Mouse (Mus musculus) spleen, adult 2 months (tissue): ENCODE data around the gene Ephx1. TPM values are rescaled to one million over a fixed set of nuclear protein-coding genes. Genes with fewer than 3 reads are reported as not detected.
"Not testable (repeated sequence)": the region's sequence is repeated elsewhere in the genome, so short reads cannot be mapped to it uniquely, and the experiment has no call there.

ENCODE experiments used
- DNase-seq, 2 experiments: peaks; one replicate each; pipeline versions ENCODE4 v3.0.0 to v3.0.0-alpha.2; 2012 to 2021; ENCODE audit warnings: low spot score in 2 of 2, low read depth in 1 of 2
- H3K27ac ChIP-seq: fragments of 200-500 bp; 2 replicates; pipeline ENCODE4 v1.5.1; 2012; ENCODE audit warnings: low read length, inconsistent platforms; ENCODE audit not compliant: insufficient read depth
- H3K27me3 ChIP-seq: fragments of 200-500 bp; 2 replicates; pipeline ENCODE4 v1.6.1; 2012; ENCODE audit warnings: mild to moderate bottlenecking, moderate library complexity, low read length, inconsistent platforms; ENCODE audit not compliant: control insufficient read depth, insufficient read depth
- H3K36me3 ChIP-seq: fragments of 200-500 bp; 2 replicates; pipeline ENCODE4 v1.6.1; 2012; ENCODE audit warnings: mild to moderate bottlenecking, low read length, inconsistent platforms; ENCODE audit not compliant: control insufficient read depth, insufficient read depth
- H3K4me1 ChIP-seq: fragments of 200-500 bp; 2 replicates; pipeline ENCODE4 v1.6.1; 2011; ENCODE audit warnings: inconsistent platforms; ENCODE audit not compliant: control insufficient read depth, insufficient read depth, insufficient read length
- H3K4me3 ChIP-seq: fragments of 200-500 bp; 2 replicates; pipeline ENCODE4 v1.5.1; 2011; ENCODE audit warnings: mild to moderate bottlenecking, inconsistent platforms; ENCODE audit not compliant: insufficient read depth, insufficient read length; ENCODE audit errors: extremely low read depth
- CTCF ChIP-seq: fragments of 200-500 bp; IDR thresholded peaks from 2 replicates; pipeline ENCODE4 v1.5.1; 2011; ENCODE audit warnings: mild to moderate bottlenecking, inconsistent platforms; ENCODE audit not compliant: insufficient read depth, insufficient read length, insufficient replicate concordance; ENCODE audit errors: extremely low read depth
- POLR2A ChIP-seq: fragments of 200-500 bp; IDR thresholded peaks from 2 replicates; pipeline ENCODE4 v1.6.1; 2011; ENCODE audit warnings: low read depth, low read length, inconsistent platforms
- WGBS: fragments of 180-500 bp; shearing (Covaris S2); methylation state at CpG from one replicate; pipeline ENCODE4 v1.1.7; 2018; 5-methylcytosine and 5-hydroxymethylcytosine counted together
- polyA plus RNA-seq: library from polyadenylated mRNA; depleted of rRNA; stranded (reverse); fragments of >200 nt; gene quantifications from 2 replicates; pipeline ENCODE4 v1.2.3, GENCODE M21; 2012

Ephx1 gene
- polyA plus RNA-seq, 1 experiment: 50.5 TPM

- H3K27me3 ChIP-seq: no peaks in the 10 kb centered on the region
- no peak for DNase-seq
- peaks cover 7% of the 10 kb centered on the region for H3K36me3 ChIP-seq
- H3K27ac ChIP-seq: no peak overlapping the region
- TF ChIP-seq POLR2A: no peak
- no peak overlapping the region for H3K4me3 ChIP-seq
- no peaks in the 10 kb centered on the region for H3K4me1 ChIP-seq
- 79% methylated on average over 10 of the region's 10 CpGs for WGBS
Measured at GRCm38 (mm10) chr1:181000501-181001092, 20.1 kb downstream of the Ephx1 start.

GRCm38 (mm10) chr1:180992142-180992541 is 28.6 kb downstream of the Ephx1 start:
- H3K27me3 ChIP-seq: no peaks in the 10 kb centered on the region

GRCm38 (mm10) chr1:180990671-180991070 is 30.0 kb downstream of the Ephx1 start:
- WGBS: 67% methylated on average over 3 of the region's 3 CpGs
- DNase-seq: no peak
- no peaks in the 10 kb centered on the region for H3K27me3 ChIP-seq
- H3K27ac ChIP-seq: no peak overlapping the region
- no peak for TF ChIP-seq POLR2A
- no peak for TF ChIP-seq CTCF
- no peaks in the 10 kb centered on the region for H3K4me1 ChIP-seq
- no peak overlapping the region for H3K4me3 ChIP-seq
- H3K36me3 ChIP-seq: peaks cover 18% of the 10 kb centered on the region

More at GRCm38 (mm10) chr1:180992142-180992541, 28.6 kb downstream of the Ephx1 start:
- no peak overlapping the region for H3K27ac ChIP-seq
- DNase-seq: peak; percentile 29 to 43
- peaks cover 23% of the 10 kb centered on the region for H3K36me3 ChIP-seq
- no peak overlapping the region for H3K4me3 ChIP-seq
- H3K4me1 ChIP-seq: no peaks in the 10 kb centered on the region
- WGBS: 54% methylated on average over 3 of the region's 3 CpGs
- no peak for TF ChIP-seq POLR2A
- peak; percentile 24; the same call in 1 of the 2 replicates for TF ChIP-seq CTCF

GRCm38 (mm10) chr1:180987759-180988158 is 32.9 kb downstream of the Ephx1 start:
- DNase-seq: peak; percentile 47 to 66
- Histone ChIP-seq H3K4me3 (no peak overlapping the region), H3K36me3 (peaks cover 14% of the 10 kb centered on the region), H3K27ac (no peak overlapping the region), H3K27me3 (no peaks in the 10 kb centered on the region), H3K4me1 (no peaks in the 10 kb centered on the region)
- 2% methylated on average over 9 of the region's 9 CpGs for WGBS
- TF ChIP-seq POLR2A (no peak), CTCF (peak; percentile 95)

- whole genome bisulfite sequencing: 90% methylated on average over 8 of the region's 8 CpGs
- DNase-seq: no peak
- Histone ChIP-seq H3K4me3 (no peak overlapping the region), H3K27me3 (no peaks in the 10 kb centered on the region), H3K4me1 (no peaks in the 10 kb centered on the region), H3K36me3 (peaks cover 12% of the 10 kb centered on the region), H3K27ac (no peak overlapping the region)
- TF ChIP-seq CTCF (no peak), POLR2A (no peak)
Measured at GRCm38 (mm10) chr1:180986701-180987100, 34.0 kb downstream of the Ephx1 start.

- not testable (repeated sequence) for DNase-seq, H3K4me1 ChIP-seq, H3K36me3 ChIP-seq, H3K27ac ChIP-seq, H3K4me3 ChIP-seq, H3K27me3 ChIP-seq
- WGBS: 80% methylated on average over 7 of the region's 7 CpGs
Measured at GRCm38 (mm10) chr1:180981298-180982046, 39.2 kb downstream of the Ephx1 start.

- TF ChIP-seq CTCF (no peak), POLR2A (no peak)
- WGBS: 83% methylated on average over 2 of the region's 2 CpGs
- Histone ChIP-seq H3K27me3 (no peaks in the 10 kb centered on the region), H3K4me3 (no peak overlapping the region), H3K27ac (no peak overlapping the region), H3K36me3 (no peaks in the 10 kb centered on the region), H3K4me1 (no peaks in the 10 kb centered on the region)
- no peak for DNase-seq
Measured at GRCm38 (mm10) chr1:180980464-180980863, 40.2 kb downstream of the Ephx1 start.
